In the genomic region with DNA sequence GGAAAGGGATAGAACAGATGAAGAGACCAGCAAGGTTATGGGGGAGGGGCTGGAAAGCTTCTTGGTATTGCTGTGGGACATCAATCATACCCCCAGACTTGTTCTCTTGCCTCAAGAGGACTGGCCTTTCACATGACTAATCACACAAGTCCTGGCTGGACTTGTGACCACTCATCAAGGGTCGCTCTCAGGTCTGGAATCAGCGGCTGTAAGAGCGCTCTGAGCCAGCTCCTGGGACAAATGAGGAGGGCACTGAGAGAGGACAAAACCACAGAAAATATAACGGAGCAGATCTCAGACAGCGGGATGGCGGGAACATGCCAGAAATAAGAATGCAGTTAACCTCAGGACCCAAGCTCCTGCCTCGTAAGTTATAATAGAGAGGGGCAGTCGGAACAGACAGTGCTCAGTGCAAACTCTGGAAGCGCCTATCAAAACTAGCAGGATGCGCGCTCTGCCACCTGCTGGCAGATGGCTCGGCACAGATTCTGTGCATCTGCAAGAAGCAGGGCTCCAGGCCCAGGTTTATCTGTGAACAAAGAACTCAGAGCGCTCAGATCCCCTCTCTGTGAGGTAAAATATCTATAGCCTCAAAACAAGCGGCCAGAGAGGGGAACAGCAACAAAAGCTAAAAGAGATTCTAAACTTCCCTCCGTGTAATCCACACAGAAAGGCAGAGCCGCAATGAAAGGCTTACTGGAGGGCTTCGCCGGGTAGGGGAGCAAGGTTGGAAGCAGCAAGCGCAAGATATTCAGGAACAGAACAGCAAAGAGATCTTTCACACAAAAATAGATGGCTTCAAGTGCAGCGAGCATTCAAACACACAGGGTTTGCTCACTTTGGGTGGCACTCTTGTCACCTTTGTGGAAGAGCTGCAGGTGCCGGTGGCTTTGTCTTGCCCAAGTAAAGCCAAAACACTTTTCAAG, we compare ENCODE assay signal across 8 mouse cellular contexts.
A peak's percentile ranks its signal among the peaks of the same experiment; 100 is the strongest.
DNase-seq lines count a peak whose midpoint lies in the region; TF ChIP-seq lines count a peak whose summit lies in the region.

No protein-coding gene starts in this region.

- peak; percentile 30; the same call in 1 of the 2 replicates for TF ChIP-seq CTCF in E14TG2a.4 (conservative IDR thresholded peaks at IDR 0.05; ENCODE audit: low read length)

- intact Hi-C loops in heart, postnatal 36 days (cut with DNase I) = loop anchor here (2.0 kb wide), 1 partner anchor 224 kb away; no protein-coding TSS in a partner anchor

- peaks cover 44% of the 10 kb centered on the region for H3K27me3 ChIP-seq in E14TG2a.4 (ENCODE audit: insufficient read depth, low read length)
- no peaks in the 10 kb centered on the region for H3K27me3 ChIP-seq in forebrain, embryonic 10.5 days (ENCODE audit: poor library complexity, severe bottlenecking)

- WGBS in forebrain, embryonic 10.5 days = 41% methylated on average over 21 of the region's 21 CpGs

- H3K27ac ChIP-seq in forebrain, embryonic 10.5 days = peak overlapping the region; percentile 36; the same call in 1 of the 2 replicates

- no peaks in the 10 kb centered on the region for H3K36me3 ChIP-seq in E14TG2a.4 (ENCODE audit: insufficient read depth, low read length)
- H3K36me3 ChIP-seq in forebrain, embryonic 10.5 days (replicated peaks) = no peaks in the 10 kb centered on the region

- no peaks in the 10 kb centered on the region for H3K9me3 ChIP-seq in E14TG2a.4 (ENCODE audit: low read length)
- H3K9me3 ChIP-seq in forebrain, embryonic 10.5 days = no peaks in the 10 kb centered on the region

- H3K4me3 ChIP-seq in E14TG2a.4 (replicated peaks; ENCODE audit: low read length) = no peak overlapping the region
- H3K4me3 ChIP-seq in forebrain, embryonic 10.5 days = peak overlapping the region; percentile 16; the same call in 1 of the 2 replicates

- H3K4me1 ChIP-seq in E14TG2a.4 (replicated peaks; ENCODE audit: low read depth, low read length) = no peaks in the 10 kb centered on the region
- peaks cover 17% of the 10 kb centered on the region for H3K4me1 ChIP-seq in forebrain, embryonic 10.5 days

- DNase-seq in adrenal gland, postnatal 36 days = peak; percentile 63 to 70
- DNase-seq in forebrain, embryonic 10.5 days (ENCODE audit: extremely low spot score, low spot score) = peak; percentile 52
- peak; percentile 43 to 55 for DNase-seq in heart, postnatal 36 days
- DNase-seq in layer of hippocampus, adult 9-11 months = peak; percentile 68
- peak; percentile 50 to 55 for DNase-seq in lung, postnatal 4 days
- DNase-seq in right cerebral cortex, postnatal 25 days = peak; percentile 73
- DNase-seq in yolk sac, embryonic 10.5 days (ENCODE audit: low spot score) = no peak
